Mouse (Mus musculus) embryo, embryonic 11 days (tissue): ENCODE measurements around the gene Ptpn22.
"Not testable (repeated sequence)": the region's sequence is repeated elsewhere in the genome, so short reads cannot be mapped to it uniquely, and the experiment has no call there.

Experiments used
- DNase-seq: peaks from one replicate; pipeline ENCODE4 v3.0.0-alpha.2; 2015

Ptpn22 gene

DNA sequence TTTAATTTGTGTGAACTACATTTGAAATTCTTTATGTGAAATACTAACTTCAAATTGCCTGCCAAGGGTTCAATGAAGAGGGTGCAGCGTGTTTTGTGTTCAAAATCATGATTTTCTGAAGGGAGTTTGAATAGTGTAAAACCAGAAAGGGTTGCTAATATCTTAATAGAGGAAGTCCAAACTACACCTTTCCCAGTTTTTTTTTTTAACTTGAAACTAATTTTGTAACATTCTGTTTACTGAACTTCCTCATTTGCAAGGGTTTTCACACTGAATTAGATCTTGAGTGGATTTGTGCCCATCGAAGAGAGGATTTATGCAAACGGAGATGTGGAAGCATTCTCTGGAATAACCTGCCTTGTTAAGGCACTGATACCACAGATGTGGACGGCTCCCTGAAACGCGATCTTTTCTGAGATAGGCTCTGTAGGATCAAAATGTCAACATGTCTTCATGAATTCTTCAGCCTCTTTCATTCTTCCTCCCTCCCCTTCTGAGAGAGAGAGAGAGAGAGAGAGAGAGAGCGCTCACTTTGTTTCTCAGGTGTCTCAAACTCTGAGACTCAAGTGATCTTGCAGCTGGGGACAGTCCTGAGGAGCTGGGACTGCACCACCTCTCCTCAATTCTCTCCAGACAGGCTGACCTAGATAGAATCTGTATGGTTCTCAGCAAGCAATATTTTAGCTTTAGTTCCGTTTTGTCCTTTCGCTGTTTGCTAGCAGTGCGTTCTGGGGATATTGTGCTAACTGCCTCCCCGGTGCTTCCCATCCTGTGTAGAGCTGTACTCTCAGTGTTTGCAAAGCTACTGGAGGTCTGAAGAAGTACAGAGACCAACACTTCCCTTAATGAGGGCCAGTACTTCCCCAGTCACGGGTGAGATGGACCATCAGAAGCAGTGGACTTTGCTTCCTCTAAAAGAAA, at the start of gene Ptpn22:
Gene Ptpn22, plus strand, starts transcription at position 915 of the 921 bp plus-strand sequence.
- no peak for DNase-seq

DNA sequence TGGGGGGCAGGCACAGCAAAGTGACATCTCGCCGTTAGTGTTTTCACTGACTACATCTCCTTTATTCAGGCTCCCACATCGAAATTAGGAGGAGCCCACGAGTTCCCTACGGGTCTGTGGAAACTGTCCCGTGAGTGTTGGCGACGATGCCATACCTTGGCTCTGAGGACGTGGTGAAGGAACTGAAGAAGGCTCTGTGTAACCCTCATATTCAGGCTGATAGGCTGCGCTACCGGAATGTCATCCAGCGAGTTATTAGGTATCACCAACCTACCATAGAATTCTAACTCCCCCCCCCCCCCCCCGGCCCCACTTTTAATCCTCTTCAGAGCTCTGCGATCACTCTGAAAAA, 49.8 kb upstream of the Ptpn22 start:
- DNase-seq = no peak

DNA sequence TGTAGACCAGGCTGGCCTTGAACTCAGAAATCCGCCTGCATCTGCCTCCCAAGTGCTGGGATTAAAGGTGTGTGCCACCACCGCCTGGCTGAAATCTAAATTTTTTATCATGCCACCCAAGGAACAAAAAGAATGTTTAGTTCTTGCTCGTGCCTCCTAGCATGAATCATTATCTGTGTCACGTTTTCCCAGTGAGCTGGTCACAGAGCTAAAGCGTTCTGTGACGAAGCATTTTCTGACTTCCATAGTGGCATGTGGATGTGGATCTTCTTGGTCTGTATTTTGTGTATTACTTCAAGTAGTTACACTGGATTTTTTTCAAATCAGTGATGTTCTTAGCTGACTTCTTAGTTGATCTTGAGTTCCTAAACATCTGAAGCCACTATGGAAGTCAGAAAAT, 48.6 kb upstream of the Ptpn22 start:
- no peak for DNase-seq

DNA sequence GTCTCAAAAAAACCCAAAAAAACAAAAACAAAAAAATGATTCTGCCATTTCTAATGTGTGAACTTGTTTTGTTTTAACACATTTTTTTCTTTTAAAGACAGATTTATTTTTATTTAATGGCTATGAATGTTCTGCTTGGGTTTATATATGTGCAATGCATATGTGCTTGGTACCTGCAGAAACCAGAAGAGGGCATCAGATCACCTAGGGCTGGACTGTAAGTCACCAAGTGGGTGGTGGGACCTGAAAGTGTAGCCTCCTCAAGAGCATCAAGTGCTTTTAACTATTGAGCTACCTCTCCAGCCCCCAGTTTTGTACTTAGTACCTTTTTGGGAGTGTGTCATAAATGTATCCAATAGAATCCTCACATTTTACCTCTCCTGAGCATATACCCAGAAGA, 32.0 kb upstream of the Ptpn22 start:
- DNase-seq = no peak

DNA sequence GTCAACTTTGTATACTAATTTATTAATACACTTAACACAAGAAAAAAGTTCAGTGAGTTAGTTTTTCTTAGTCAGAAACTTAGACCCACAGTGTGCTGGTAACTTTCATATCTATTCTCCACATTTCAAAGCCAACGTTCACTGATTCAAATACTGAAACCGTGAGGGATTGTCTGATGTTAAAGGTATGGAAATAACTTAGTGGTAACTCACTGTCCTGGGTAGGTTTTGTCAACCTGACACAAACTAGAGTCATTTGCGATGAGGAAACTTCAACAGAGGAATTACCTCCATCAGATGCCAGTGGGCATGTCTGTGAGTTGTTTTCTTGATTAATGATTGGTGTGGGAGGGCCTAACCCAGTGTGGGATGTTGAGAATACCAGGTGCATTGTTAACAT, 30.6 kb upstream of the Ptpn22 start:
- DNase-seq = no peak

DNA sequence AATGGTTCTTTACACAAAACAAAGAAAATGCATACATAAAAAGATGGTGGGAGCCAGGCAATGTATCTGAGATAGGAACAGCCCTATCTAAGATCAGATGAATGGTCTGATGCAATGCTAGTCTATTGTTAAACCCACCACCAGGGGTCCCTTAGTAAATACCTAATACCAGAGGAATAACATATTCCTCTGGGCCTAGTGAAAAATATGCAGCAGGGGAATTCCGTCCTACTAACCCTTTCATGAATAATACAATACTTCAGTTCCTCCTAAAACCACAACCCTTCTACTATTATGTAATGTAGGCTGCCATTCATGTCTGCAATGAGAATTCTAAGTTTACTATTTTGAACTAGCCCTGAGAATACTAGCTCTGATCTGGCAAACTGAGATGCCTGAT, 28.9 kb upstream of the Ptpn22 start:
- not testable (repeated sequence) for DNase-seq

DNA sequence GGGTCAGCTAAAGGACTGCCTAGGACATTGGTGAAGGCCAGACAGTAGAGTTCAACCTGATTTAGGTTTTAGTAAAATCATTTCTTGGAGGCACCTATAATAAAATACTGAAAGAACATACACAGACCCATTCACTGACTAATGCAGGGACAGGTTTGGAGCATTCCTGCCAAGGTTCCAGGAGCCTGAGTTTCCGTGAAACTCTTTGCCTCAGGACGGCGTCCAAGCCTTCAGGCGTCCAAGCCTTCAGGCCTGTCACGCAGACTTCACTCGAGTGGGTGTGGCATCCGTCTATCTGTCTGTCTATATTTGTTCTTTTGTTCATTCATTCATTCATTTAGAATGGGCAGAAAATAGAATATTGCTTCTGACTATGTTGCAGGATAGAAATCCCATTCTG, 28.4 kb upstream of the Ptpn22 start:
- DNase-seq = no peak

DNA sequence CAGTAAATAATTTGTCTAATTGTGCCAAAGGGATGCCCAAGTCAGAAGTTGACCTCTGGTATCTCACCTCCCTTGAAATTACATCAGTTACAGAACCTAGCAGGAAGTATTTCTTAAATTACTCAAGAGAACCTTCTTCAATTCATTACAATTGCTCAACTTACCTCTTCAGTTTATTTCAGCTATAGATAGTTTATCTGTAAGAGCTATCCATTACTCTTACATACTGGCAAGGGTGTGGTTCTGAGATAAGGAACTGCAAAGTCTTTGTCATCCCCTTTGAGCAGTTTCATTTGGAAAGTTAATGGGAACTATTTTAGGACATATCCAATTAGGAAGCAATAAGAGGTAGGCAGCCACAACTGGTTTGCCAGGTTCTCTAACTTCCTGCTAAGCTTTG, 27.2 kb upstream of the Ptpn22 start, which contains the start of gene Bcl2l15:
Gene Bcl2l15, plus strand, starts transcription at position 176 of the 400 bp plus-strand sequence.
- DNase-seq = no peak

DNA sequence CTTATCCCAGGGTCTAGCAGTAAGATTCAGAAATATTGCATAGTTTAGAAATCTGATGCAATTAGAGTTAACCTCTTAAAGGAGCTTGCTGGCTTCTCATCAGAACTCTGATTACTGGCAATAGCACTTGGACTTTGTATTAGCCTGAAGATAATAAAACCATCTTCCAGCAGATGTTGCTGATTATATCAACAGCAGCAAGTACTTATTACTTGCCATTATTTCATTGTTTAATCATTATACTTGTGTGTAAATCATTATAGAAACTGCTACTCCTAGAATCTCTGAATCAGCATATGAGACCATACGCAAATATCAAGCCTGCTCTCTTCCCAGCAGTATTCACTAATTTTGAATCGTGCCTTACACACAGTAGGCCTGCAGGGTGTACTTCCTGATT, 25.6 kb upstream of the Ptpn22 start:
- DNase-seq = no peak

DNA sequence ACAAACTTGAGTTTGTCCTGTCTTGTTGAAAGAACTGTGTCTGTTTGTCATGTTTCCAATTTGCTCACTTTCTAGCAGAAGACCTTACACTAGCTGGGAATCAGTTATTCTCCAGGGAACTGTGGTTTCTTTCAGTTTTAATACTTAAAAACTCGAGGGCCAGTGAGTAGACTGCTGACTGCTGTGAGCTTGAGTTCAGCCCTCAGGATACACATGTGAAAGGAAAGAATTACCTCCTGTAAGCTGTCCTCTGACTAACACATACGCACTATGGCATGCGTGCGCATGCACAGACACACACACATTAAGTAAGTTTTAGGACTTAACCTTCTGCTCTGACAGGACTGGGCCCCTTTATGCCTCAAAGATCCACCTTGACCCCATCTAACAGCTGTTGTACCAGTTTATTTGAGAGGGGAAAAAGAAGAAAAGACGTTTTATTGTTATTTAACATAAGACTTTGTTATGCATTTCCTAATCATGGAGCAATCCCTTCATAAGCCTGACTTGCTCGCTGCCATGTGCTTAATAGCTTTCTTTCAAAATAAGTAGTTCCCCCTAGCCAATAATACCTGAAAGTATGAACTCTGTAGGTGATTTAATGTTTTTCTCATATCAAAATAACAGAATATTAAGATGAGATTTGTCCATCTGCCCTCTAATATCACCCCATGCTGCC, 24.2 kb upstream of the Ptpn22 start:
- DNase-seq = no peak

DNA sequence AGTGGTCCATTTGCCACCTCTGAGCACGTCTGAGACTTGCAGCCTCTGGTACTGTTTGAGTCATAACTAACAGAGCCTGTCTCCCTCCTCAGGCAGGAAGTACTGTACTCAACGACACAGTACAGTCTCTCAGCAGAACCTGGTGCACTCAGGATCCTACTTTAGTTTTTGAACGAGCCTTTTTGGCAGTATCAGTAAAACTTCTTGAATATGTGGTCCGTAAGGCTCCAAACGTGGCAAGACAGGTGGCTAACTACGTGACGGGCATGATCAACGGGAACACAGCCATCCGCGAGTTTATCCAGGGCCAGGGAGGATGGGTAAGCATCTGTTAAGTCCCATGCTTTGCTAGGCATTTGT, 23.7 kb upstream of the Ptpn22 start:
- no peak for DNase-seq

DNA sequence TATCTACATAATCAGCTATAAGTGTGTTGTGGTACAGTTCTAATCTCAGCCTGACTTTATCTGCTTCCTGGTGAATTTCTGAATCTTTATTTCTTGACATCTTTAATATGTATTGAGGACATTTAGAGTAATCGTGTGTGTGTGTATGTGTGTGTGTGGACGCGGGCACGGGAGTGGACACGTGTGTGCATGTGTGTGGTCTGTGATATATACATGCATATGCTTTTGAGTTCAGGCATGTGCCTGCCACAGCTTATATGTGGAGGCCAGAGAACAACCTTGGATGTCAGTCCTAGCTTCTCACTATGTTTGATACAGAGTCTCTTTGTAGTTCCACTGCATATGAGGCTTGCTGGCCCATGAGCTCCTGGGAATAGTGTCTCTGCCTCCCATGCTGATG, 23.1 kb upstream of the Ptpn22 start:
- DNase-seq = no peak

DNA sequence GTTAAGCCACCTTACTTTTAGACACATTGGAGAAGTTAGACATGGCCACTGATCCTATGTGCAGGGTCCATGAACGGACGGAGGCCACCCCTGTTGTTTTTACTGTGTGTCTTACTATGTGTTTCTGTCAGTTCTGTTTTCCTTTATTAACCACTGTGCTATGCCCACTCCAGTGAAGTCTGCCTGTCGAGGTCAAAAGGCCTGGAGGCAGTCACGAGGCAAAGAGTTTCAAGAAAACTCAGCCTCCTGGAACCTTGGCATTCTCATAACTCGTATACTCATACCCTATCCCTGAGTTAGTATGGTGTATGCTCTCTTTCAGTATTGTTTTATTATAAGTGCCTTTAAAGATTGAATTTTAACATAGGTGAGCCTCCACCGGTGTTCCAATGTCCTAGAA, 19.9 kb upstream of the Ptpn22 start:
- DNase-seq = no peak

DNA sequence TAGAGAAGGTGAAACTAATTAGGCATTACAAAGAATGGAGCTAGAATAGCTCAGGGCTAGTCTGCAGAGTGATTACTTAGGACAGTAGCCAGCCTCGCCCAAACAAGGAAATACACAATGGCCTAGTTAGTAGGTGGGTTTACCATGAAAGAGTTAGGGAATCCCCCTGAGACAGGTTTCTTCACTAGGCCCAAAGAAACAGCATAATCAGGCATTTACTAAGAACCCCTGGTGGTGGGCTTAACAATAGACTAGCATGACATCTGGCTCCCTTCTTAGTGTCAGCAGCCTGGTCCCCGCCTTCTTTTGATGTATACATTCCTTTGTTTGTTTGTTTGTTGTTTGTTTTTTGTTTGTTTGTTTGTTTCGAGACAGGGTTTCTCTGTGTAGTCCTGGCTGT, 19.4 kb upstream of the Ptpn22 start:
- DNase-seq = not testable (repeated sequence)

DNA sequence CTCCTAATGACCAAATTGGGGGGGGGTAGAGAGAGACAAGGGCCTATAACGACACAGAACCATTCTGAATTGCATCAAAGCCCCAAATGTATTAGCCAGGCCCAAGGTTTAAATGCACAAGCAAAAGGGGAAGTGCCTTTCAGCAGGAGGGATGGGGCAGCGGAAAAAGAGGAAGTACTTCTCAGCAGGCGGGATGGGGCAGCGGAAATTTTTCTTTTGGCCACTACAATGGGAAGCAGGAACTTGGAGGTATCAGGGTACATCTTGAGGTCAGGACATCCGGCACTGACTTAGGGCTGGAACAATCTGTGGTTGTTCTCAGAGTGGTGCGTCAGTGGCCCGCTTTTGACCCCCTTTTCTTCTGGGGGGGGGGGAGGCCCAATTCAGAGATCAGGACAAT, 18.6 kb upstream of the Ptpn22 start:
- not testable (repeated sequence) for DNase-seq

DNA sequence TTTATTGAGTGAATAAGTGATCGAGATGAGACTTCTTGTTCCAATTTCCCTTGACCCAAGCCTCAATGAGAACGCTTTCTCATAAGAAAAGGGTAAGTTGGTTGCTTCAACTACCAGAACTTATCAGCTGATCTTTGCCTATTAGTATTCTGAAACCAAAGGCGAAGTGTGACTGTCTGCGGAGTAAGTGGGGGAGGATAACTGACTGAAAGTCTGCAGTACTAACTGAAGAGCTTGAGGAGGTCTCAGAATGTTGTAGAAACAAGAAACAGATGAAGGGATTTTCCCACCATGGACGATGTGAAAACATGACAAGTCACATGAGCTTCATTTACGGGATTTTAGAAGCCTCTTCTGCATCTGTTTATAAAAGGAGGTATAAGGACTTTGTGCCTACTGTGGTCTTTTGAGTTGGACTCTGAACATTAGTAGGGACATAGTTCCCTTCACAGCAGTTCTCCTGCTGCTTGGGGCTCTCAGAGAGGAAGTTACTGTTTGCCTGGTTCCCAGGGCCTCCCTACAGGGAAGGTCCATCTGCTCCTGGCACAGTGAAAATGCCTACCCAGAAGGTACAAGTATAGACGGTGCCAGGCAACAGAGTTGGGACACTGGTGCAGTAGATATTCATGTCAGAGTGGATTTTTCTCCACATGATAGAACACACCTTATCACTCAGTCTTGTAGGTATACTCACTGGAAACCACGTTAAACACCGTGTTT, 8.8 kb upstream of the Ptpn22 start:
- no peak for DNase-seq

DNA sequence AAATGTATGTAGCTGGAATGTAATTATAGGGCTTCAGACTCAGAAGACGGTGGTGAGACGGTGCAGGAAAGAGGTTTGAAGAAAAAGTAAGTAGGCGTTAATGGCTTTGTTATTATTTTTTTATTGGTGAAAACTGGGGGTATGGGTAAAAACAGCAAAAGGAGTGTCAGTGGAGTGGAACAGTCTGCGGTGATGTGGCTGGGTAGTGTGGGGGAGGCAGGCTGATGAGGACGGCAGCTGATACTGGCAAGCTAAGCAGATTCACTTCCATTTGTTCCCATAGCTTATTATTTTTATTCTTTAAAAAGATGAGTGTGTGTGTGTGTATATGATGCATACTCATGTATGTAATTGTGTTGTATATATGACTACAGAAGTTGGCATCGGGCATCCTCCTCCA, 8.1 kb upstream of the Ptpn22 start:
- no peak for DNase-seq

DNA sequence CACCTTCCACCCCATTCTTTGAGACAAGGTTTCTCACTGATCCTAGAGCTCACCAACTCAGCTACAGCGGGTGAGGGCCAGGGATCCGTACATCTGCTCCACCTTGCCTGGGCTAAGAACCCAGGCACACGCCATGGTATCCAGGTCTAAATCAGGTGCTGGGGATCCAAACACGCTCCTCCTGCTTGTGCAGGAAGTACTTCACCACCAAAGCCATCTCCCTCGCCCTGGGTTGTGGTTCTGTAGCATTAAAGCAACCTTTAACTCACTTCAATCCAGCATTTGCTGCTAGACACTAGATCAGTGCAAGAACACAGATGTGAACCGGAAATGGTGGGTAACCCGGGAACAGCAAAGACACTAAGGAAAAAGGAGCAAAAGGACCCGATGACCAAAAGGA, 7.7 kb upstream of the Ptpn22 start:
- DNase-seq = no peak

DNA sequence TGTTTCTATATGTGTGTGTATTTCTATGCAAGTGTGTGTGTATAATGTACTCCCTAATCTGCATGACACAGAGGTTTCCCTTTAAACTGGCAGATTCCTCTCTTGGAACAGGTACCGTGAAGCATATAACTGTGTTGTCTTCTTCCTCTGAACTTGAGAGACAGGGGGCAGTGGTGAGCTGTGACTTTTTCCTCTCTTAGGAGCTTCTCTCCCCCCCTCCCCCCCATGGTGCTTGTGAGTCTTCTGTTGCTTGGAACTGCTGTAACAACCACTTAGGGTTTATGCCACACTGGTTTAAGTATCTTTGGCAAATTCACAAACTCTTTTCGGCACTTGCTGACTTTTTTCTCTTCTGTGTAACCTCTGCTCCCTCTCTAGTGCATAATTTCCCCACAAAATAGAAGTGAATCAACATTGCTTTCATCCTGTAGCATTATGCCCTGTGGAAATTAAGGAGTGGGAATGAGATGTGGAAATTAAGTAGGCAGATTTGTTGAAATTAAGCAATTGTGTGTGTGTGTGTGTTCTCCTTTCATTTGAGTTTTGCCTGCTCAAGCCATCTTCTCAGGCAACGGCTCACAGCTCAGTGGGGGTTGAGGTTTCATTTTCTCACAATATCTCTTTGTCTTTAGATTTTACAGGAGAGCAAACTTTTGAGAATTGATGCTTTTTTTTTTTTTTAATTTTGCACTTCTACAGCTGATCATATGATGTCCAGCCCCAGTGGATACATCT, 6.9 kb upstream of the Ptpn22 start:
- peak; percentile 43 for DNase-seq

DNA sequence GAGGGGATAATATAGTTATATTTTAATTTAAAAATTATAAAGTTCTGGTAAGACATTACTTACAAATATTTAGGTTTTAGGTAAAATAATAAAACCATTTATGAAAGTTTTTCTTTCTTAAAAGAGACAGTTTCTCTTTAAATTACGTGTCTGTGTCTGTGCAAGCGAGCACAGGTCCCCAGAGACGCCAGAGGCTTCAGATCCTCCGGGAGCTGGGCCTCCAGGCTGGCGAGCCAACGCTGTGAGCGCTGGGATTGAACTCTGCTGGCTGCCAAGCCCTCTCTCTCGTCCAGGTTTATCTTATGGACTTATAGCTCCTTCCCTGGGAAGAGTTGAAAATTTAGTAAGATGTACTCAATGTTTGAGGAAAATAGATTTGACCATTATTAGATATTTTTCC, 5.8 kb upstream of the Ptpn22 start:
- no peak for DNase-seq

DNA sequence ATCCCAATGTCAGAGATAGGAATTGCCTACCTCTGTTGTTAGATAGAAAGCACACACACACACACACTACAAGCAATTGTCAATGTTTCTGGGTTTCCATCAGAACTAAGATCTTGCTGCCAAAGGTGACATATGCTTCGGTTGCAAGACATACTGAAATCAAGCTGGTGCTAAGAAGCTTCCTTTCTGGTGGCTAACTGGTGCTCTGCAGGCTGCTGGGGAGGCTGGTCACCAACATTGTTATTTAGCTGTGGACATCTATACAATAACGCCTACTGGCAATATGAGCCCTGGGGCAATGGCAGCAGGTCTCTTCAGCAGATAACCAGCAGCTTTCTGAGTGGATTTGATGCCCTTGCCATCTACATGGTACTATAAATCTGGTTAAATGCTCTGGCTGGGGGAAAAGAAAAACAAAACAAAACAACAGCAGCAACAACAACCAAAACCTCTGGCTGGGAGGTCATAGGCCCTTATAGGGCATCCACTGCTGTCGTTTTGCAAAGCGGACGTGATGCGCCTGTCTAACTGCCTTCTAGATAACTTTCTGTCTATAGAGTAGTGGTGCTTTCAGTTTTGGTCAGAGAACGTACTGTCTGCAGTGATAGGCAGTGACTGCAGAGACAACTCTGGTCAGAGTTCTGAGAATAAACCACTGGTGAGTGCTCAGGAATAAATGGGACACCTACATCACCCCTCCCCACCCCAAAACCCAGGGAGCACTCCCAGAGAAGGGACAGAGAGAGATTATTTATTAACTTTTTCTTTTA, 2.4 kb upstream of the Ptpn22 start:
- no peak for DNase-seq

DNA sequence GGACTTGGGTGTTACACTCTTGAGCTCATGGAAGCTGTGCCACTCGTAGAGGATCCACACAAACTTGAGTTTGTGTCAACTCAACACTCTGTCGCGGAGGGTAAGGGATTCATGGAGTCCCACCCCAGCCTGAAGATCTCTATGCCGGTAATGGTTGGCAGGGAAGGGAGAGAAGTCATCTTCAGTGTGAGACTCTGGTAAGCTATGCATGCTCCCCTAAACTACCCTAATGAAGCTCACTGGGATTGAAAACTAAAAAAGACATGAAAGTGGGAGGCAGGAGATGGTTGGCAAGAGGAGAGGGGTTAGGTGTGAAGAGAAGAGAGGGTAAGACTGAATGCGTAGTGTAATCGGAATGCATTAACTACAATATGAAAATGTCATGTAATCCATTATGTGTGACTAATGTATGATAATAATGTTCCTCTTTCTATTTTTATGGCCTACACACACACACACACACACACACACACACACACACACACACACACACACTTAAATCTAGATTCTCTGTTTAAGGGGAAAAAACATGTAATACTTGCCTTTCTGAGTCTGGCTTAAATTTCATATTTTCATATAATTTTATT, 1.5 kb upstream of the Ptpn22 start:
- no peak for DNase-seq
